Mouse (Mus musculus): ENCODE data around the gene Glra4. TPM values are rescaled to one million over a fixed set of nuclear protein-coding genes. Genes with fewer than 3 reads are reported as not detected.

The Glra4 gene
- polyA plus RNA-seq, 2 experiments, result not detected

- Histone ChIP-seq H3K9me3 (ENCODE audit: control insufficient read depth, low read length) (no peaks in the 10 kb centered on the region), H3K4me3 (ENCODE audit: insufficient read depth in 1 of 2, low read depth in 2 of 2, low read length in 2 of 2) (no peak overlapping the region), H3K4me1 (replicated peaks; ENCODE audit: control insufficient read depth in 2 of 2, insufficient read depth in 2 of 2, low read length in 1 of 2) (no peaks in the 10 kb centered on the region), H3K27ac (no peak overlapping the region), H3K4me2 (ENCODE audit: low read depth) (no peak overlapping the region), H3K9ac (replicated peaks) (no peak overlapping the region), H3K27me3 (ENCODE audit: control insufficient read depth, insufficient read depth, low read length) (no peaks in the 10 kb centered on the region), H3K36me3 (replicated peaks; ENCODE audit: control insufficient read depth, insufficient read depth, low read depth) (no peaks in the 10 kb centered on the region)
- TF ChIP-seq EP300 (IDR thresholded peaks at IDR 0.05; ENCODE audit: low read depth), result no peak
- ATAC-seq (ENCODE audit: insufficient read depth) (no peak), DNase-seq (ENCODE audit: low read depth in 3 of 3, low spot score in 3 of 3) (no peak)
- 66% methylated on average over 6 of the region's 6 CpGs for WGBS (ENCODE audit: insufficient replicate concordance)
These were observed 39.8 kb upstream of the Glra4 start for GRCm38 (mm10) chrX:136819752-136820151.

GRCm38 (mm10) chrX:136797223-136797622, 17.3 kb upstream of the Glra4 start:
- DNase-seq (ENCODE audit: low read depth in 3 of 3, low spot score in 3 of 3) (no peak), ATAC-seq (ENCODE audit: insufficient read depth) (no peak)
- Histone ChIP-seq H3K9ac (replicated peaks) (no peak overlapping the region), H3K4me1 (replicated peaks; ENCODE audit: control insufficient read depth in 2 of 2, insufficient read depth in 2 of 2, low read length in 1 of 2) (no peaks in the 10 kb centered on the region), H3K36me3 (replicated peaks; ENCODE audit: control insufficient read depth, insufficient read depth, low read depth) (no peaks in the 10 kb centered on the region), H3K27ac (no peak overlapping the region), H3K9me3 (ENCODE audit: control insufficient read depth, low read length) (no peaks in the 10 kb centered on the region), H3K27me3 (ENCODE audit: control insufficient read depth, insufficient read depth, low read length) (no peaks in the 10 kb centered on the region), H3K4me2 (ENCODE audit: low read depth) (no peak overlapping the region), H3K4me3 (ENCODE audit: insufficient read depth in 1 of 2, low read depth in 2 of 2, low read length in 2 of 2) (no peak overlapping the region)
- 33% methylated on average over 2 of the region's 2 CpGs for WGBS (ENCODE audit: insufficient replicate concordance)
- TF ChIP-seq EP300 (IDR thresholded peaks at IDR 0.05; ENCODE audit: low read depth), result no peak
- no peak for TF ChIP-seq CTCF (IDR thresholded peaks at IDR 0.05; ENCODE audit: low read depth)

GRCm38 (mm10) chrX:136789446-136789845, 9.5 kb upstream of the Glra4 start:
- DNase-seq (ENCODE audit: low read depth in 3 of 3, low spot score in 3 of 3), result no peak
- TF ChIP-seq EP300 (IDR thresholded peaks at IDR 0.05; ENCODE audit: low read depth) (no peak), CTCF (IDR thresholded peaks at IDR 0.05; ENCODE audit: low read depth) (no peak)
- no peaks in the 10 kb centered on the region for H3K4me1 ChIP-seq (replicated peaks; ENCODE audit: control insufficient read depth in 2 of 2, insufficient read depth in 2 of 2, low read length in 1 of 2)
- WGBS (ENCODE audit: insufficient replicate concordance), result 65% methylated on average over 4 of the region's 4 CpGs
- no peaks in the 10 kb centered on the region for H3K9me3 ChIP-seq (ENCODE audit: control insufficient read depth, low read length)
- no peaks in the 10 kb centered on the region for H3K36me3 ChIP-seq (replicated peaks; ENCODE audit: control insufficient read depth, insufficient read depth, low read depth)
- no peaks in the 10 kb centered on the region for H3K27me3 ChIP-seq (ENCODE audit: control insufficient read depth, insufficient read depth, low read length)
- no peak overlapping the region for H3K4me3 ChIP-seq (ENCODE audit: insufficient read depth in 1 of 2, low read depth in 2 of 2, low read length in 2 of 2)
- H3K9ac ChIP-seq (replicated peaks), result no peak overlapping the region
- H3K27ac ChIP-seq, result no peak overlapping the region
- ATAC-seq (ENCODE audit: insufficient read depth), result no peak
- no peak overlapping the region for H3K4me2 ChIP-seq (ENCODE audit: low read depth)

- Histone ChIP-seq H3K4me1 (replicated peaks; ENCODE audit: control insufficient read depth in 2 of 2, insufficient read depth in 2 of 2, low read length in 1 of 2) (no peaks in the 10 kb centered on the region), H3K4me3 (ENCODE audit: insufficient read depth in 1 of 2, low read depth in 2 of 2, low read length in 2 of 2) (no peak overlapping the region), H3K4me2 (ENCODE audit: low read depth) (no peak overlapping the region), H3K27ac (no peak overlapping the region), H3K27me3 (ENCODE audit: control insufficient read depth, insufficient read depth, low read length) (no peaks in the 10 kb centered on the region), H3K36me3 (replicated peaks; ENCODE audit: control insufficient read depth, insufficient read depth, low read depth) (no peaks in the 10 kb centered on the region), H3K9me3 (ENCODE audit: control insufficient read depth, low read length) (no peaks in the 10 kb centered on the region), H3K9ac (replicated peaks) (no peak overlapping the region)
- DNase-seq (ENCODE audit: low read depth in 3 of 3, low spot score in 3 of 3) (no peak), ATAC-seq (ENCODE audit: insufficient read depth) (no peak)
- TF ChIP-seq CTCF (IDR thresholded peaks at IDR 0.05; ENCODE audit: low read depth), result no peak
- TF ChIP-seq EP300 (IDR thresholded peaks at IDR 0.05; ENCODE audit: low read depth), result no peak
- 48% methylated on average over 2 of the region's 2 CpGs for WGBS (ENCODE audit: insufficient replicate concordance)
These were observed 679 bp downstream of the Glra4 start for GRCm38 (mm10) chrX:136779262-136779661.

GRCm38 (mm10) chrX:136778046-136778445, 1.9 kb downstream of the Glra4 start:
- Histone ChIP-seq H3K4me2 (ENCODE audit: low read depth) (no peak overlapping the region), H3K9ac (replicated peaks) (no peak overlapping the region), H3K36me3 (replicated peaks; ENCODE audit: control insufficient read depth, insufficient read depth, low read depth) (no peaks in the 10 kb centered on the region), H3K9me3 (ENCODE audit: control insufficient read depth, low read length) (no peaks in the 10 kb centered on the region), H3K27me3 (ENCODE audit: control insufficient read depth, insufficient read depth, low read length) (no peaks in the 10 kb centered on the region), H3K4me3 (ENCODE audit: insufficient read depth in 1 of 2, low read depth in 2 of 2, low read length in 2 of 2) (no peak overlapping the region), H3K4me1 (replicated peaks; ENCODE audit: control insufficient read depth in 2 of 2, insufficient read depth in 2 of 2, low read length in 1 of 2) (no peaks in the 10 kb centered on the region), H3K27ac (no peak overlapping the region)
- 48% methylated on average over 3 of the region's 3 CpGs for WGBS (ENCODE audit: insufficient replicate concordance)
- no peak for TF ChIP-seq EP300 (IDR thresholded peaks at IDR 0.05; ENCODE audit: low read depth)
- TF ChIP-seq CTCF (IDR thresholded peaks at IDR 0.05; ENCODE audit: low read depth), result no peak
- DNase-seq (ENCODE audit: low read depth in 3 of 3, low spot score in 3 of 3) (no peak), ATAC-seq (ENCODE audit: insufficient read depth) (no peak)

Measured in liver, embryonic 14.5 days (tissue).